Mouse (Mus musculus) cerebellum, adult 2 months (tissue): ENCODE data around the gene Nlrc4. TPM values are rescaled to one million over a fixed set of nuclear protein-coding genes. Genes with fewer than 3 reads are reported as not detected.

Experiments
- DNase-seq, 2 experiments: peaks; one replicate each; pipeline ENCODE4 v3.0.0; 2021
- H3K27ac ChIP-seq: fragments of 200-500 bp; 2 replicates; pipeline ENCODE4 v1.5.1; 2012; ENCODE audit warnings: low read length, control low read depth, inconsistent platforms; ENCODE audit not compliant: insufficient read depth
- H3K27me3 ChIP-seq: fragments of 200-500 bp; 2 replicates; pipeline ENCODE4 v1.6.1; 2012; ENCODE audit warnings: inconsistent platforms, mild to moderate bottlenecking, low read length, moderate library complexity; ENCODE audit not compliant: control insufficient read depth, insufficient read depth
- H3K4me1 ChIP-seq: fragments of 200-500 bp; 2 replicates; pipeline ENCODE4 v1.6.1; 2011; ENCODE audit warnings: low read length; ENCODE audit not compliant: control insufficient read depth, insufficient read depth
- H3K4me3 ChIP-seq: fragments of 200-500 bp; replicated peaks from 2 replicates; pipeline ENCODE3; 2011; ENCODE audit warnings: mild to moderate bottlenecking, low read depth, low read length, control low read depth; ENCODE audit not compliant: insufficient read depth
- CTCF ChIP-seq: fragments of 200-500 bp; IDR thresholded peaks from 2 replicates; pipeline ENCODE4 v1.5.1; 2011; ENCODE audit warnings: low read depth, mild to moderate bottlenecking, control low read depth, low read length, moderate library complexity, borderline replicate concordance; ENCODE audit not compliant: insufficient read depth
- POLR2A ChIP-seq: fragments of 200-500 bp; IDR thresholded peaks from 2 replicates; pipeline ENCODE4 v1.6.1; 2011; ENCODE audit warnings: low read length, control low read depth, borderline replicate concordance; ENCODE audit not compliant: insufficient read depth
- WGBS: fragments of 180-500 bp; shearing (Covaris S2); methylation state at CpG from one replicate; pipeline ENCODE4 v1.1.7; 2018; 5-methylcytosine and 5-hydroxymethylcytosine counted together
- polyA plus RNA-seq: library from polyadenylated mRNA; depleted of rRNA; stranded (reverse); fragments of >200 nt; gene quantifications from 2 replicates; pipeline ENCODE4 v1.2.3, GENCODE M21; 2012; rRNA removed

Nlrc4 gene
- 0.03 and 0.13 TPM in 2 replicates for polyA plus RNA-seq

DNA sequence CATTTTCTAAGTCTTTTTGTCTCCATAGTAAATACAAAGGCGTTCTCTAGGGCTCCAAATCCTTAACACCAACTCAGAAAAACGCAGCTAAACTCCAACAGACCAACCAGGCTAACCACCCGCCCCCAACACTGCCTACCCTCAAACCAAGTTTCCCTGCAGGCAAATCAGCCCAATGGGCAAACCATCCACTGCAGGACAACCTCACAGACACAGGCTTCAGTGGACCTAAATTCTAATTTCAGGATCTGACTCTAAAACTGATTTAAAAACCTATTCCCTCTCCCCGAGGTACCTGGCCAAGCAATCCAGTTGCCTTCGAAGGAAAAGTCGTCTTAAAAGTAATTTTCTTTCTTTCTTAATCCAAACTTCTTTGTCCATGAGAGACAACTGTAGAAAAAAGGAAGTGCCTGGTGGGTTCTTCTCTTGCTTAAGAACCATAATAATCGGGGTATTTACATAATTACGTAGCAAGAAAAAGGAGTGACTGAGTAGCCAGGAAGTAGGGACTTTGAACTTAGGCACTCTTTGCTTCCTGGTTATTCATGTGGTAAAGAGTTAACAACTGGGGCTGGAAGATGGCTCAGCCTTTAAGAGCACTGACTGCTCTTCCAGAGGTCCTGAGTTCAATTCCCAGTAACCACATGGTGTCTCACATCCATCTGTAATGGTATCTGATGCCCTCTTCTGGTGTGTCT is at the start of gene Nlrc4:
Nlrc4 (minus strand) TSS at position 432 of the 698 bp plus-strand sequence.
- TF ChIP-seq CTCF (no peak), POLR2A (no peak)
- DNase-seq: no peak
- no peaks in the 10 kb centered on the region for H3K27me3 ChIP-seq
- H3K4me1 ChIP-seq: no peaks in the 10 kb centered on the region
- H3K27ac ChIP-seq: no peak within 1 kb of the TSS
- H3K4me3 ChIP-seq: no peak within 1 kb of the TSS
- 56% methylated on average over 8 of the region's 8 CpGs for WGBS

DNA sequence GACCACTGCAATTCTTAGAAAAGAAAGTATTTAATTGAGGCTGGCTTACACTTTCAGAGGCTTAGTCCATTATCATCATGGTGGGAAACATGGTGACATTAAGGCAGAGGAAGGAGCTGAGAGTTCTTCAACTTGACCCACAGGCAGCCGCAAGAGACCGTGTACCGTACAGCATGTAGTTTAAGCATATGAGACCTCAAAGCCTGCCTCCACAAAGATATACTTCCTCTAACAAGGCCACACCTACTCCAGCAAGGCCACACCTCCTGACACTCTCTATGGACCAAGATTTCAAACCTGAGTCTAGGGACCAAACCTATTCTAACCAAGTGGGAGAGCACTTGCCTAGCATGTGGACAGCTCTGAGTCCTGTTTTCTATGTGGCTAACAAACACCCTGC is 49.7 kb upstream of the Nlrc4 start:
- no peak overlapping the region for H3K27ac ChIP-seq
- H3K27me3 ChIP-seq: no peaks in the 10 kb centered on the region; the same call in 1 of the 2 replicates
- DNase-seq: no peak
- H3K4me1 ChIP-seq: no peaks in the 10 kb centered on the region
- H3K4me3 ChIP-seq: no peak overlapping the region
- no peak for TF ChIP-seq POLR2A
- no peak for TF ChIP-seq CTCF
- 91% methylated on average over 3 of the region's 3 CpGs for WGBS

- no peak overlapping the region for H3K27ac ChIP-seq
- TF ChIP-seq POLR2A (no peak), CTCF (no peak)
- no peaks in the 10 kb centered on the region; the same call in 1 of the 2 replicates for H3K27me3 ChIP-seq
- 69% methylated on average over 2 of the region's 2 CpGs for WGBS
- no peaks in the 10 kb centered on the region for H3K4me1 ChIP-seq
- no peak overlapping the region for H3K4me3 ChIP-seq
- DNase-seq: no peak
Measured at GRCm38 (mm10) chr17:74507934-74508333, 49.0 kb upstream of the Nlrc4 start.

- DNase-seq: no peak
- TF ChIP-seq CTCF (no peak), POLR2A (no peak)
Measured at GRCm38 (mm10) chr17:74501085-74501484, 42.1 kb upstream of the Nlrc4 start.

GRCm38 (mm10) chr17:74500204-74500603 is 41.3 kb upstream of the Nlrc4 start:
- H3K27me3 ChIP-seq: no peaks in the 10 kb centered on the region
- DNase-seq: no peak
- WGBS: 93% methylated on average over 4 of the region's 4 CpGs
- H3K27ac ChIP-seq: no peak overlapping the region
- TF ChIP-seq POLR2A: no peak
- TF ChIP-seq CTCF: no peak
- H3K4me3 ChIP-seq: no peak overlapping the region
- no peaks in the 10 kb centered on the region for H3K4me1 ChIP-seq

More at GRCm38 (mm10) chr17:74501085-74501484, 42.1 kb upstream of the Nlrc4 start:
- Histone ChIP-seq H3K27ac (no peak overlapping the region), H3K27me3 (no peaks in the 10 kb centered on the region), H3K4me1 (no peaks in the 10 kb centered on the region), H3K4me3 (no peak overlapping the region)

DNA sequence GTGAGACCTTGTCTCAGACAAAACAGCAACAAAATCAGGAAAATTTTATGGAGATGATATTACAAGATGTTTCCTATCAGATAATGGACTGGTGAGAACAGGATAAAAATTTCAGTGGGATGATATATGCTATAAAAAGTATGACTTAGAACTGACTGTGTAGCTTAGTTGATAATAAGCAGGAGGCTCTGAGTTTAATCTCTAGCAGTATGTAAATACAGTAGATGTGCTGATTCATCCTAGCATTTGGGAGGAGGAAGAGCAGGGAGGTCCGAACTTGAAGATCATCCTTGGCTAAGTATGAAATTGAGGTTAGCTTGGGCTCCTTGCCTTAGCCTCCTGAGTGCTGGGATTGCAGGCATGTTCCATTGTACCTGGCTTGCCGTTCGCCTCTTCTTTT is 32.6 kb upstream of the Nlrc4 start:
- DNase-seq: no peak
- TF ChIP-seq POLR2A (no peak), CTCF (no peak)
- H3K27me3 ChIP-seq: no peaks in the 10 kb centered on the region
- WGBS: 94% methylated on average over 3 of the region's 3 CpGs
- H3K27ac ChIP-seq: no peak overlapping the region
- H3K4me1 ChIP-seq: no peaks in the 10 kb centered on the region
- no peak overlapping the region for H3K4me3 ChIP-seq

DNA sequence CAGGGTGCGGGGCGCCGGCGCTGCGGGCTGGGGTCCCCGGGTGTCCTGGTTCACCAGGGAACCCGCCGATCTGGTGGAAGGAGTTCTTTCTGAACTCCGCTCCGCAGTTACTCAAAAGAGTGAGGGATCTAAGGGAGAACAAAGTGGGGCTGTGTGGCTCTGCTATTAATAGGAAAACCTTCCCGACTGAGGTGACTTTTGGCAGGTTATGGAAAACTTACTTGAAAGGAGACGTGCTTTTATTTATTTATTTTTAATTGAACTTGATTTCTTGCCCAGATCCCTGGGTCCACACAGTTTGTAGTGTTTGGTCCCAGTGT is 30.9 kb upstream of the Nlrc4 start:
- H3K27me3 ChIP-seq: no peaks in the 10 kb centered on the region
- H3K27ac ChIP-seq: no peak overlapping the region
- no peak for DNase-seq
- peak overlapping the region; percentile 48 for H3K4me3 ChIP-seq
- H3K4me1 ChIP-seq: no peaks in the 10 kb centered on the region
- under 1% methylated on average over 12 of the region's 12 CpGs for WGBS
- TF ChIP-seq POLR2A: no peak
- TF ChIP-seq CTCF: no peak
